Mouse (Mus musculus) T-cell, adult 2 months (primary cell): Measurements from ENCODE around the gene Dvl3.
A peak's percentile ranks its signal among the peaks of the same experiment; 100 is the strongest.
"Not testable (repeated sequence)": the region's sequence is repeated elsewhere in the genome, so short reads cannot be mapped to it uniquely, and the experiment has no call there.

ENCODE experiments used
- DNase-seq: peaks from one replicate; pipeline ENCODE4 v3.0.0; 2022; ENCODE audit warnings: low spot score

The Dvl3 gene

DNA sequence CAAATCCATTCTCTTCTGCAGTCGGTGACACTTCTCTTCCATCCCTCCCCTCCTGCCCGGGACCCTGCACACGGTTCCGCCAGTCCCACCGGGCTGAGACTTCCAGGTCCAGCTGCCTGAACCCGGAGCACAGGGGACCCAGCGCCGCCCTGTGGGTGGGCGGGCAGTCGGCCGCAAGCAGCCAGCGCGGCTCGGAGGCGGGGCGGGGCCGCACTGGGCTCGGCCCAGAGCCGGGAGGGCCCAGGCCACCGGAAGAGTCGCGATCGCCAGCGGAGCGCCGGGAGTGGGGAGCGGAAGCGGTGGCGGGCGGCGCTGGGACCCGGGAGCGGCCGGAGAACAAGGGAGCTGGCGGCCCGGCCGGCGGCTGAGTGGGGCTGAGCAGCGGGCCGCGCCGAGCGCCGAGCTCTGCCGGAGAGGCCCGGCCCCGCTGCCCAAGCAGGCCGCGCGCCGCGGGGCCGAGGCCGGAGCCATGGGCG is at the start of gene Dvl3:
Gene Dvl3, plus strand, starts transcription at position 257 of the 476 bp plus-strand sequence.
- peak; percentile 67 for DNase-seq

DNA sequence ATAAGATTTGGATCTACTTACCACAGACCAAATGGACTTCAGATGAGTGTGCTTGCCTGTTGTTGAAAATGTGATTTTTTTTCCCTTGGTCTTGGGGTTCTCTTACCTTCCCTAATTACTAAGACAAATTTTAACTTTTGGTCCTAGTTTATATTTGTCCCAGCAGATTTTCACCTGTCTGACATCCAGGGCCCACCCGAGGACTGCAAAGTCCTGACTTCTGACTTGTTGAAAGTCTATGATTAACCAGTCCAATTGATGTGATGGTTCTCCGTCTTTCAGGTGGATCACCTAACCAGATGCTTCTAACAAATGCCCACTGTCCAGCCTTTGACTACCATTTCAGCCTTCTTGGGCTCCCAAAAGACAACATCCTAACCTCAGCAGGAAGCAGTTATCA is 45.8 kb upstream of the Dvl3 start:
- no peak for DNase-seq

DNA sequence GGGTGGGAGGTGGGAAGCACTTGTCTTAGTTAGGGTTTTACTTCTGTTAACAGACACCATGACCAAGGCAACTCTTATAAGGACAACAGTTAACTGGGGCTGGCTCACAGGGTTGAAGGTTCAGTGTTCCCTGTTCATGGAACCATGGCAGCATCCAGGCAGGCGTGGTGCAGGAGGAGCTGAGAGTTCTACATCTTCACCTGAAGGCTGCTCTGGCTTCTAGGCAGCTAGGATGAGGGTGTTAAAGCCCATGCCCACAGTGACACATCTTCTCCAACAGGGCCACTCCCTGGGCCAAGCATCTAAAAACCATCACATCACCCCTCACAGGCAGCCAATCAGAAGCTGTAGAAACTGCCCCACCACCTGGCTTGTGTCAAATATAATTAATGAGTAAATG is 45.1 kb upstream of the Dvl3 start:
- no peak for DNase-seq

DNA sequence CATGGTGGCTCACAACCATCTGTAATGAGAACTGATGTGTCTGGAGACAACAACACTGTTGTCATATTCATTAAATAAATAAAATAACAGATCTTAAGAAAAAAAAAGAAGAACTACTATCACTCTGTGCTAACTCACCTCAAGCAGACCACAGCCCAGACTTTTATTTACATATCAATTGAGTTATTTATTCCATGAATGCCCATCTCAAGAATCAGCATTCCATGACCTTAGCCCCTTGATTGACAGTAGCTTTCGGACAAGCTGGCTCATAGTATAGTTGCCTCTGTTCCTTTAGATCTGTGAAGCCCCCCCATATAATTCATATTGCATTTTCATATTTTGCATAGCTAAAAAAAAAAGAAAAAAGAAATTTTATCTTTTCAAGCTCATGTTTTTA is 43.0 kb upstream of the Dvl3 start:
- DNase-seq = no peak

DNA sequence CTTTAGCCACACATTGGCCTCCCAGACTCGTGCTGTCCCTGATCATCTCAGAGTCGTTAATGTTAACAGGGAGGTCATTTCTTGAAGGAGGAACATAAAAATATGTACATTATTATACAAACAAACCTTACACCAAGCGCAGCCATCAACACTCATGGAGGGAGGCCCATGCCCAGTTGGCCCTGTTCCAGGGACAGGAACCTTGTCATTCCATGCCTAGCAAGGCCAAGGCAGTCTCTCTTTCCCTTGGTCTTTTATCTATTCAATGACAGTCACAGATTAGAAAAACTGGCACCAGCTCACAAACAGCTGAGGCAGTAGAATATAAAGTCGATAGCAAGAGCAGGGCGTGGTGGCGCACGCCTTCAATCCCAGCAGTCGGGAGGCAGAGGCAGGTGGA is 42.6 kb upstream of the Dvl3 start:
- DNase-seq = no peak

DNA sequence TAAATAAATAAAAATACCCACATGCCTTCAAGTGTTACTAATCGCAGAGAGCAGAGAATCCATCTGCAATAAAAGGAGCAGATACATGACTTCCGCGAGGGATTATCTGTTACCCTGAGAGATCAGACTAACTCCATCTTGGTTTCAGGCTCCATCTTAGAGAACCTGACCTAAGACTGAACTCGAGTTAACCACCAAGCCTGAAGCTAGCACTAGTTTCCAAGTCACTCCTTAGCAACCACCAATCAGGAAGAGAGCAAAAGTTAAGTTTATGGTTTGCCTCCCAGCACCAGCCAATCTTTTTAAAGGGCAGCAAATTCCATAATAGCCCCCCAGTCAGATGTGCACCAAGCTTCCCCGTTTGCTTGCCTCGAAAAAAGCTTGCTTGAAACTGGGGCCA is 42.0 kb upstream of the Dvl3 start:
- DNase-seq = no peak

DNA sequence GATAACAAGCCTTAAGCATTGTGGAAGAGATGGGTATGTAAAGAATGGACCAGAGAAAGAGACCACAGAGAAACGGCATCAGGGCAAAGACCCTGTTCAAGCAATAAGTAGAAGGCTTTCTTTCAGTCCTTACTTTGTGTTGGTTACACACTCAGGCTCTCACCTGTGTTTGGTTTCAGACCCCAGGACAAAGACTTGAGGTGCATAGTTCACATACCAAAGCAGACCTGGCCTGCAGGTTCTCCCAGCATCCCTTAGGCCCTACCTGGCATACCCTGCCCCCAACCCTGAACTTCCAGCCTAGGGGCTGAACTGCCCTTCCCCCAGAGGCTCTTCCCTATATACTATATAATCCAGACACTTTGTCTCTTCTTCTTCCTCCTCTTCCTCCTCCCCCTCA is 41.4 kb upstream of the Dvl3 start:
- no peak for DNase-seq

DNA sequence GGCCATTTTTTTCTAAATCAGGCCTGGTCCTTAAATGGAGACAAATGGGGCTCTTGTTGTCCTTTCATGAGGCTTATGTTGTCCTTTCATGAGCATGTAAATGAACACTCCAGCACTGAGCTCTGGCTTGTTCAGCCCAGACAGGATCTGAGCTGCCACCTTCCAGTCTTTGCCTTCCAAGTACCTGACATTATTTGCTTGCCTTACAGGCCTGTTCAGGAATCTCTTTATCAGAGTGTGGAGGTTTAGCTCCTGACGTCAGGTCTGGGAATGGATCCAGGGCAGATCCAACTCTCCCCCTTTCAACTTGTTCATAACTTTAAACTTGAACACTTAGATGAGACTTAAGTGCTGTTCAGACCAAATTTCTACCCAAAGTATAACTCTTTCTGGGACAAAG is 39.9 kb upstream of the Dvl3 start:
- no peak for DNase-seq

DNA sequence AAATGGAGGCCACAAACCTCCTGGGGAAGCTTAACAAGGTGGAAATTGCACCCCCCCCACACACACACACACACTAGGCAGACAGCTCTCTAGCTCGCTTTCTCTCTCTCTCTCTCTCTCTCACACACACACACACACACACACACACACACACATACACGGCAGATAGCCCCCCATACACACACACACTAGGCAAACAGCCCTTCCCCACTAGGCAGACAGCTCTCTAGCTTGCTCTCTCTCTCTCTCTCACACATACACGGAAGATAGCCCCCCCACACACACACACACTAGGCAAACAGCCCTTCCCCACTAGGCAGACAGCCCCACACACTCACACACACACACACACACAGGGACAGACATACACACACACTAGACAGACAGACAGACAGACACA is 39.5 kb upstream of the Dvl3 start:
- no peak for DNase-seq

DNA sequence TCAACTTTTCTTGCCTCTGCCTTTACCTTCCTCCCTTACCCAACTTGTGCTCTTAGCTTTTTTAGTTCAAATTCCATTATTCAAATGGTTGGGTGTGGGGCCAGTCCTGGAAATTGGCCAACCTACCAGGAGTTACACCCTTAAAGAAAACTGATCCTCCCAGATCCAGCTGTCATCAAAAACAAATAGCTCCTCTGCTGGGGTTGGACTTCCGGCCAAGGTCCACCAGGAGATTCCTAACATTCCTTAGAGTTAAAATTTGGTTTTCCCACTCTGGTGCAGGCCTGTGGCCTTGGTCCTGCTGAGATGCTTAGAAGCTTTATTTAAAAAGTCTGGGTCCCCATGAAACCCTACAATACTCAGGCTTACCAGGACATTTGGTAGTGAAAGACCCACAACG is 38.3 kb upstream of the Dvl3 start:
- DNase-seq = no peak

DNA sequence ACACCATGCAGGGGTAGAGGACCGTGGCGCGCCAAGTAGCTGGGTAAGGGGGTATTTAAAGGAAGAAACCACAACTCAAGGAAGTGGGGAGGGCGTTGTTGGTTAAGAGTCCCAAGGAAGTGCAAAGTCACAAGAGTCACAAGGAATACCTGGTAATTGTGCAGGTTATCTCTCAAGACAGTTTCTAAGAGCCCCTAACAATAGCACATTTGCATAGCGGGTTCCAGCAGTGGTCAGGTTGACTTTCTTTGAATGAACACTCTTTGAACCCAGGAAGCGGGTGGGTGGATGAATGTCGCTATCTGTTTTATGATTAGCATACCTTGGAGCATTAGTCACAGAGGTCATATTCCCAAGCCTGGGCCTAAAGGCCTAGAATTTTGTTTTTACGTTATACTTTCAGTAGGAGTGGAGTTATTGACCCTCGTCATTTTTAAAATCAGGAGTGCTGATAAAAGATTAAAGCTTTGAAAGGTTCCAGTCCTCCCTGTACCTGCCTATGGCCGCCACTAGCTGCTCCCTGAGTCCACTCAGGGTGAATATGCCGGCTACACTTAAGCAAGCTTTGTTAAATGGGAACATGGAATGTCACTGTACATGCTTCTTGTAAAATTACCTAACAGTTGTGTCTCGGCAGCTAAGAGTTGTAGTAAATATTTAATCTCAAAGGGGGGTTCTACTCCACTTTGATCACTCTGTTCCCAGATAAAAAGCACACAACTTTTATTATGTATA is 37.6 kb upstream of the Dvl3 start:
- not testable (repeated sequence) for DNase-seq

DNA sequence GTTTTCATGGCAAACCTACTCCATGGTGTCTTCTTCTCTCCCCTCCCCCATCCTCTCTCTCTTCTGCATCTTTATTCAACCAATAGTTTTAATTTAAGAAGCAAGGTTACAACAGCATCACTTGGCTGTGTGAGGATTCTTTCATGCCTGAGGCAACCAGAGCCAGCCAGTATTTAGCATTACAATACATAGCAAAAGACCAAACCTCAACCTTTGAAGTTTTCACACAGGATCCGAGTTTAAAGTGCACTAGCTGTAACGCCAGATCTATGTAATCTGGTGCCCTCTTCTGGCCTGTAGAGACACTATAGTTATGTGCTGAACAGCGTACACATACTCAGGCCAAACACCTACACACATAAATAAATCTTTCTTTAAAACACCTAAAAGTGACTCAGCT is 36.7 kb upstream of the Dvl3 start:
- peak; percentile 27 for DNase-seq

DNA sequence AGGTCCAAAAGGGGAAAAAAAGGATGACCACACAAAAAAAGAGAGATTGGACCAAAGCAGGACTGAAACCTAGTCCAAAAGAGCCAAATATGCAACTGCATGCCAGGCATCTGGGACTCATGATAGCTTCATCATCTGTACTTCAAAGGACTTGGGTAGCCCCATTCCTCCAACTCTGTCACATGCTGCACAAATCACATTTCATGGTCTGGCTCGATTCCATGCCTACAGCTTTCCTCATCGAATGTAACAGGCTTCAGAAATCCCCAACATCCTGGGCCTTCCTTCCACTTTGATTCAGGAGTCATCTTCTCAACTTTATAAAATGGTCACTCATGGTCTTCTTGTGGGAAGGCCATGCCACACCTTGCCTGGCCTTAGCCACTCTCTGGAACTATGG is 35.0 kb upstream of the Dvl3 start:
- no peak for DNase-seq

DNA sequence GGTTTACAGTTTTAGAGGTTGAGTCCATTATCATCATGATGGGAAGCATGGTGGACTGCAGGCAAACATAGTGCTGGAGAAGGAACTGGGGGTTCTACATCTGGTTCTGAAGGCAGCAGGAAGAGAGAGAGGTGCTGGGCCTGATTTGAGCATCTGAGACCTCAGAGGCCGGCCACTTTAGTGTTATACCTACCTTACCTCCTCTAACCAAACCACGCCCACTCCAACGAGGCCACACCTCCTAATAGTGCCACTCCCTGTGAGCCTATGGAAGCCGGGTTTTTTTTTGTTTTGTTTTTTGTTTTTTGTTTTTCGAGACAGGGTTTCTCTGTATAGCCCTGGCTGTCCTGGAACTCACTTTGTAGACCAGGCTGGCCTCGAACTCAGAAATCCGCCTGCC is 33.1 kb upstream of the Dvl3 start:
- not testable (repeated sequence) for DNase-seq

DNA sequence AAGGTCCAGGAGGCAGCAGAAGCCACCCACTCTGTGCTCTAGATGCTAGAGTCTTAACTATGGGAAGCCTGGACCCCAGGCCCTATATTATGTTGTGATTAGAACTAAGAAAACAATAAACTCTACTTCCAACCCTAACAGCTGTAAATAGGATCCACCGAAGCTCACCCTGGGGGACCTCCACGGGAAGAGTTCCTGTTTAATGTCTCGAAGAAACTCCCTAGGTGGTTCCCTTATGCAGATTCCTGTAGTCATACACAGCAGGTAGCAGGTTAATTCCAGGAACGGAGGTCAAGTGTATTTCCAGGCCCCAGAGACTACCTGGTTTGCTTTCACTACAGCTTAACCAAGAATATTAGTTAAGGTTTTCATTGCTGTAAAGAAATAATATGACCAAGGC is 31.7 kb upstream of the Dvl3 start:
- DNase-seq = no peak

DNA sequence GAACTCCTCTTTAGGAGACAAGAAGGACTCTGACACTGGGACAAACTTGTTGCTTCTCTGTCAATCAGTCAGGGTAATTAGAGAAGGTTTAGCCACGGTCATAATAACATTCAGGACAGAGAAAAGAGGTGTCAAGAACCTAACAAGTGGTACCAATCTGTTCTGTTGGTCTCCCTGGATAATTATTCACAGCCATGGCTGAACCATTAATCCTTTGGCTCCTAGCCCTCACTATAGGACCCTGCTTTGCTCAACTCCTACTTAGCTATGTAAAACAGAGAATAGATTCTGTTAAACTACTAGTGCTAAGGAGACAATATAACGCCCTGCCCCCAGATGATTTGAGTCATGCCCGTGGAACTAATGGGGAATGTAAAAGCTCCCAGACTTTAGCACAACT is 30.7 kb upstream of the Dvl3 start:
- no peak for DNase-seq

DNA sequence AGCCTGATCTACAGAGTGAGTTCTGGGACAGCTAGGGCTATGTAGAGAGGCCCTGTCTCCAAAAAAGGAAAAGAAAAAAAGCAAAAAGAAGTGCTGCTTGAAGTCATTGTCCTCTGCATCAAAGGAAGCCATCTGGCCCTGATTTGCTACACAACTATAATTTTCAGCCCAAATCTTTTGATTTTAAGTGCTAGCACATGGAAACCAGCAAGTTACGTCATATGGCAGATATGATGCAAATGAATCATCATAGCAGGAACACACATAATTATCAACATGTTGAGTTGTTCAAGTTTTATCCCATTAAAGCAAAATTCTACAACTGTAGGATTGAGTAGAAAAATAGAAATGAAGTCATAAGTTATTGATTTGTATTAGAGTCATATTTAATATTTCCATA is 28.6 kb upstream of the Dvl3 start:
- DNase-seq = no peak

DNA sequence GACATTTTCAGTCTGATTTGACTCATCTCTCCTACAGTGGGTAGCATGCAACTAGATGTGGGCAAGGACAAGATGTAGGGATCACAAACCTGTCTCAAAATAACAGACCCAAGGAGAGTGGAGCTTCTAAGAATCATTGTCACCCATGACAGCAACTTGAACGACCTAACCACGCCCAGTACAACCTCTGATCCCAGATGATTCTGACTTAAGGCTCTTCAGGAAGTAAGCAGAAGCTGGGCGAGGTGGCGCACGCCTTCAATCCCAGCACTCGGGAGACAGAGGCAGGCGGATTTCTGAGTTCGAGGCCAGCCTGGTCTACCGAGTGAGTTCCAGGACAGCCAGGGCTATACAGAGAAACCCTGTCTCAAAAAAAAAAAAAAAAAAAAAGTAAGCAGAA is 28.0 kb upstream of the Dvl3 start:
- not testable (repeated sequence) for DNase-seq

DNA sequence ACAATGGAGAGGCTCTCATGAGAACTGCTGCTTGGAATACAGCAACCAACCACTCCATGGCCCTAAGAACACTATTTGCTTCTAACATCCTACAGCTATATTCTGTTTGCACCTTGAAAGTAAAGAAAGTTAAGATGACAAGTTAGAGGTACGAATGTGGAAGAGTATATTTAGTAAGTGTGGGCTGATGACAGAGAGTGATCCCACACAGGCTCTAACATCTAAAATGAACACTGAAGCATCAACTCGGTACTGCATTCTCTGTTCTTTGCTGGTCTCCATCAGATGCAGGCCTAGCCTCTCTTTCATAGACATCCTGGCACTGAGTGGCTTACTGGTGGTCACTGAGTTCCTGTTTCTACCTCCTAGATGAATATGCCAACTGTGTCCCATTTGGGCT is 27.5 kb upstream of the Dvl3 start:
- no peak for DNase-seq

DNA sequence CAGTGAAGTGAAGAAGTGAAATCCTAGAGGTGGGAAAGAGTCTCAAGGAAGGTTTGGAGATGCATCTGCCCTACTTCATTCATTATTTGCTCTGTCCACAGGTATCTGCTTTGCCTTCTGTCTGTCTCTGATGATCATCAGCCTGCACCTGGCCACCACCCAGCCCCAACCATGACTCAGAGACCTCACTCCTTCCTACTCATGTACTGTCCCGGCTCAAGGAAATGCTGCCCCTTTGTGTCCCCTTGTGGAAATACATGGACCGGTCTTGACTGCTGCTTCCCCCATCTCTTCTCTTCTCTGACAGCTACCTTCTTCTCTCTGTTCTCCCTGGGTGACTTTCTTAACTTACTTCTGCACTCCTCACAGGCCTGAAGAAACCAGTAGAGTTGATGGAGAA is 26.2 kb upstream of the Dvl3 start:
- no peak for DNase-seq

DNA sequence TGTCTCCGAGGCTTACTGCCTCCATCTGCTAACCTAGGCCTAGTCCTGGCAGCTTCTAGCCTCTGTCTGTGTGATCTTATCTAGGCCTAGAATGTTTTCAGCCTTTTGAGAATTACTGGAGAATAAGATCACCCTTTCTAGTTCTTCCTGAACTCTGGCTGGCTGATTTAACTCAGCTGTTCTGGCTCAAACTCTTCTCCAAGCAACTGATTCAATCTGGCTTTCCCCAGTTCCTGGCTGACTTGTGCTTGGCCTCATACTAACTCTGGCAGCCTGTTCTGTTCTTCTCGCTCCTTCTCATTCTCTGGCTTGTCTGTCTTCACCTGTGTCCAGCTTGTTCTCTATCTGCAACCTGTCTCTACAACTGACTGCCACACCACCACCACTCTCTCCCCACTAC is 25.5 kb upstream of the Dvl3 start:
- no peak for DNase-seq

DNA sequence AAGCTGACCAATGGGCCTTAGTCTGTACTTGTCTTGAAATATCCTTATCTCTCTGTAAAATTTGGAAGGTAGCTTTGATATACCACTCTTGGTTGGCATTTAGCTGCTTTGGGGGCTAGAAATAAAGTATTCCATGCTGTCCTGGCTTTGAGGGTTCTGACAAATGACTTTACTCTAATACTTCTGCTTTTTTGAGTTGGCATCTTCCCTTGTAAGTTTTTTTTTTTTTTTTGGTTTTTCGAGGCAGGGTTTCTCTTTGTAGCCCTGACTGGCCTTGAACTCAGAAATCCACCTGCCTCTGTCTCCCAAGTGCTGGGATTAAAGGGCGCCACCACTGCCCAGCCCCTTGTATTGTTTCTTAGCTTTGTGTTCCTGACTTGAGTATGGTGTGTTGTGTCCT is 23.3 kb upstream of the Dvl3 start:
- DNase-seq = no peak

DNA sequence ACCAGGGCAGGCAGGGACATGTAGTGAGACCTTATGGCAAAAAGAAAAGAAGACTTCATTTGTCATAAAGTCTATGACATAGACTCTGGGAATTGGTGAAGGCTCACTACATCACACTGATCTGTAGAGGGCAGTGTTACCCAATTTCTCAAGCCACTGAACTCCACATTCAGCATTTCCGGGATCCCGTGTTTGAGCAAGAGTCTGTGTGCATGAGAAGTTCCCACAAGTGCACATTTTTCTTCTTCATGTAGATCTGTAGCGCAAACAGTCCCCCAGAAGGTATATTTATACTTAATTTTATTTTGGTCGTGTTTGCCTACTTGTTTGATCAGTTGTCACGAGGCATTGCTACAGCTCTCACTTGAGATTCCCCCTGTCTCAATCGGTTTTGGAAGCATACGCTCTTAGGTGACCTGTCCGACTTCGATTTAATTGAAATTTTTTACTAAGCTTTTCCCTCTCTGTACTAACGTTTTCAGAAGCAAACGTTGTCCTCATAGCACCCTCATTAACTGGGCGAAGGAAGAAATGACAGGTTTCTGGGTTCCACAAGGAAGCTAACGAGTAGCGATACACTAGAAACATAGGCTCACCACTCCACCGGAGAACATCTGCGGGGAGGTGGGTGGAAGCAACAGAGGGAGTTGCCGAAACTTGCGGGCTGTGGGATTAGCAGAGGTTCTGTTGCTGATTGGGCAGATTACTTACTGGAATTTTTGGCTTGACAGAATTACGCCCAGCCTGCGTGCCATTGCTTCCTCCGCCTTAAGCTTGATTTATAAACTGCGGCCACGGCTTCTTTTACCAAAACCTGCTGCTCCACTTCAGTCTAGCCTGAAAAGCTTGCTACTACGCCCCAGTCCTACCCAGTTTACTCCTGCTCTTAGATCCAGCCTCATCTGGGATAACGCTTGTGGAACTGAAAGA is 19.8 kb upstream of the Dvl3 start:
- peak; percentile 72 for DNase-seq
